Mouse (Mus musculus) midbrain, postnatal 0 days (tissue): ENCODE results near the gene Gucy1b2. TPM values are rescaled to one million over a fixed set of nuclear protein-coding genes. Genes with fewer than 3 reads are reported as not detected.

Experiments
- ATAC-seq: fragments of 200-750 bp; cut with Nextera tagmentation; 2 replicates; pipeline ENCODE4 v1.8.0; 2017; ENCODE audit warnings: moderate number of reproducible peaks, mild to moderate bottlenecking, moderate TSS enrichment, moderate library complexity; ENCODE audit not compliant: low FRiP score
- DNase-seq: peaks from one replicate; pipeline ENCODE4 v3.0.0-alpha.2; 2015; ENCODE audit warnings: low spot score
- H3K27ac ChIP-seq: fragments of 300-500 bp; sonication (generic); 2 replicates; pipeline ENCODE4 v1.5.1; 2014; ENCODE audit warnings: low read depth, mild to moderate bottlenecking, low read length, mixed read lengths
- H3K27me3 ChIP-seq: fragments of 300-500 bp; sonication (generic); 2 replicates; pipeline ENCODE4 v1.6.1; 2014; ENCODE audit warnings: low read length, control low read depth, mixed read lengths; ENCODE audit not compliant: insufficient read depth
- H3K36me3 ChIP-seq: fragments of 300-500 bp; sonication (generic); 2 replicates; pipeline ENCODE4 v1.6.1; 2014; ENCODE audit warnings: low read length, control low read depth, mixed read lengths; ENCODE audit not compliant: insufficient read depth
- H3K4me1 ChIP-seq: fragments of 300-500 bp; sonication (generic); 2 replicates; pipeline ENCODE4 v1.6.1; 2014; ENCODE audit warnings: mild to moderate bottlenecking, control low read depth, antibody characterized with exemption, low read length, mixed read lengths; ENCODE audit not compliant: insufficient read depth
- H3K4me2 ChIP-seq: fragments of 300-500 bp; sonication (generic); 2 replicates; pipeline ENCODE4 v1.6.1; 2014; ENCODE audit warnings: low read depth, mild to moderate bottlenecking, low read length, mixed read lengths; ENCODE audit not compliant: poor library complexity, severe bottlenecking
- H3K4me3 ChIP-seq: fragments of 300-500 bp; sonication (generic); 2 replicates; pipeline ENCODE4 v1.5.1; 2014; ENCODE audit warnings: low read depth, mild to moderate bottlenecking, low read length, moderate library complexity
- H3K9ac ChIP-seq: fragments of 300-500 bp; sonication (generic); replicated peaks from 2 replicates; pipeline ENCODE4 v1.6.1; 2014; ENCODE audit warnings: mild to moderate bottlenecking, low read length, moderate library complexity, mixed read lengths; ENCODE audit not compliant: poor library complexity, severe bottlenecking
- H3K9me3 ChIP-seq: fragments of 300-500 bp; sonication (generic); 2 replicates; pipeline ENCODE4 v1.6.1; 2016; ENCODE audit warnings: low read length, control low read depth
- CTCF ChIP-seq: IDR thresholded peaks from 2 replicates; pipeline ENCODE4 v1.5.1; 2016; ENCODE audit warnings: antibody characterized with exemption, mild to moderate bottlenecking
- WGBS: fragments of 180-500 bp; shearing (Covaris S2); extraction: QIAGEN DNeasy Blood & Tissue Kit; methylation state at CpG from one replicate; pipeline ENCODE4 v1.1.7; 2014; 5-methylcytosine and 5-hydroxymethylcytosine counted together
- polyA plus RNA-seq: library from polyadenylated mRNA; unstranded; fragments of >200 nt; fragmentation: Nextera tagmentation; extraction: Ambion mirVana; gene quantifications from 2 replicates; pipeline ENCODE4 v1.2.1, GENCODE M21; 2015
- total RNA-seq: library from RNA; depleted of rRNA; stranded (reverse); fragments of >200 nt; gene quantifications from 2 replicates; pipeline ENCODE4 v1.2.3, GENCODE M21; 2014; rRNA removed

Gene Gucy1b2
- 1.2 and 3.9 TPM in 2 replicates for total RNA-seq
- polyA plus RNA-seq, result 0.49 and 0.56 TPM in 2 replicates

DNA sequence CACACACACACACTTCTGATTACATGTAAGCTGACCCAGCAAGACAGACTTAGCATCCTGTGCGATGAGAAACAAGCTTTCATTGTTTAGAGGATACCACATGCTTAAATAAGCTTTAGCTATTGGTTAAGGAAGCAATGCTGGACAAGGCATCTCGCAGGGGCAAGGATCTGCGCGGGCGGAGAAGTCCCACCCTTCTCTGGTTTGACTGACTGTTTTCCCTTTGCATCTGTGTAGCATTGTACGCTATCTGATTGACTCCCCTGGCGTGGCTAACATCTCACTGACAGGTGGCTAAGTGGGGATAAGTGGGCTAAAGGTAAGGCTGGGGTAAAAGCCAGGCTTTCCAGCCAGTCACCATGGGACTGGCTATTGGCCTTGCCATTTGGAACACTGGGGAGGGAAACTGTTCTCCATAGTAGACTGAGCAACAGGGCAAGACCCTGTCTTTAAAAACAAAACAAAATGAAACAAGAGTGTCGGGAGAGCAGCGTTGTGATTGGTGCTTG, at the start of gene Gucy1b2:
Gene Gucy1b2 (minus strand): TSS at position 51 of the 509 bp plus-strand sequence.
- H3K4me2 ChIP-seq, result peak within 1 kb of the TSS; percentile 26
- H3K27me3 ChIP-seq, result no peaks in the 10 kb centered on the region
- no peak for TF ChIP-seq CTCF
- H3K4me1 ChIP-seq, result no peaks in the 10 kb centered on the region
- WGBS, result 64% methylated on average over 9 of the region's 9 CpGs
- ATAC-seq (no peak), DNase-seq (no peak)
- H3K27ac ChIP-seq, result no peak within 1 kb of the TSS
- H3K36me3 ChIP-seq, result no peaks in the 10 kb centered on the region
- no peaks in the 10 kb centered on the region for H3K9me3 ChIP-seq
- no peak within 1 kb of the TSS for H3K9ac ChIP-seq
- no peak within 1 kb of the TSS for H3K4me3 ChIP-seq

DNA sequence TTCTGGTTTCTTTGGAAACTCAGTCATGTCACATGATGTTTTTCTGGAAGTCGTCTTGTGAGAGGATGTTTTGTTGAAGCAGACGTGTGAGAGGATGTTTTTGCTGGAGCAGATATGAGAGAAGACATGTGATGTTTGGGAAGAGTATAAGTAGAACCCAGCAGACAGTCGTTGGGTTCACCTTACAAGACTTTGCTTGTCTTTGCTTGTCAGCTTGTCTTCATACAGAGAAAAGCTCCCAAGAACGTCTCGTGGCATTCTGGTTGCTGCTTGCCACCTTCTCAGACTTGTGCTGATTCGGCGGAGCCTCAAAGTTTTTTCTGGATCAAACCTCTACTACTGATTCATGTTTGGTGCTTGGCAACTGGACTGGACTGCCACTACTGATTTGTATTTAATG, 41.3 kb upstream of the Gucy1b2 start:
- Histone ChIP-seq H3K9me3 (no peaks in the 10 kb centered on the region), H3K4me3 (no peak overlapping the region), H3K36me3 (no peaks in the 10 kb centered on the region), H3K27me3 (no peaks in the 10 kb centered on the region), H3K4me2 (no peak overlapping the region), H3K27ac (no peak overlapping the region), H3K9ac (no peak overlapping the region), H3K4me1 (no peaks in the 10 kb centered on the region)
- DNase-seq (no peak), ATAC-seq (no peak)
- WGBS, result 84% methylated on average over 7 of the region's 7 CpGs
- TF ChIP-seq CTCF, result no peak

- Histone ChIP-seq H3K9ac (no peak overlapping the region), H3K36me3 (no peaks in the 10 kb centered on the region), H3K4me3 (no peak overlapping the region), H3K9me3 (no peaks in the 10 kb centered on the region), H3K27me3 (no peaks in the 10 kb centered on the region), H3K4me2 (no peak overlapping the region), H3K4me1 (no peaks in the 10 kb centered on the region), H3K27ac (no peak overlapping the region)
- WGBS, result 68% methylated on average over 1 of the region's 1 CpGs
- no peak for DNase-seq
- no peak for TF ChIP-seq CTCF
- no peak for ATAC-seq
Observed at GRCm38 (mm10) chr14:62496501-62496900, 40.4 kb upstream of the Gucy1b2 start.

DNA sequence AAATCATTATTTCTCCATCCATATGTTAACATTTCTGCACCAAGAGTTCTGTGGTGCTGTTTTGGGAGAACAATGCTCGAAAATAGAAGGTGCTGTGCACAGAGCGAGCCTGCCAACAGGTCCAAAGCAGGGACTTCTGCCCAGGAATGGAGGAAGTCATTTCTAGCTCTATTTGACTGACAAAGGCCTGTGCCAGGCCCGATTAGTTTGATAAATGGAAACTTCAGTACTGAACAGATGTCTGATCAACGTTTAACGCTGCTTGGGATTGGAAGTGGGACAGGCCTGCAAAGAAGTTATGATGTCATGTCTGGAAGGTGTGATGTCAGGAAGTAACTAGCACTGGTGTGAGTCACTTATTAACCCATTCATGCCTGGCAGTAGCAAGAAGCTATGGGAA, 37.4 kb upstream of the Gucy1b2 start:
- DNase-seq (no peak), ATAC-seq (no peak)
- H3K36me3 ChIP-seq, result no peaks in the 10 kb centered on the region
- H3K4me3 ChIP-seq, result no peak overlapping the region
- no peak overlapping the region for H3K9ac ChIP-seq
- WGBS, result 75% methylated on average over 5 of the region's 5 CpGs
- H3K4me1 ChIP-seq, result no peaks in the 10 kb centered on the region
- H3K27me3 ChIP-seq, result no peaks in the 10 kb centered on the region
- no peak overlapping the region for H3K27ac ChIP-seq
- H3K9me3 ChIP-seq, result no peaks in the 10 kb centered on the region
- H3K4me2 ChIP-seq, result no peak overlapping the region
- no peak for TF ChIP-seq CTCF

DNA sequence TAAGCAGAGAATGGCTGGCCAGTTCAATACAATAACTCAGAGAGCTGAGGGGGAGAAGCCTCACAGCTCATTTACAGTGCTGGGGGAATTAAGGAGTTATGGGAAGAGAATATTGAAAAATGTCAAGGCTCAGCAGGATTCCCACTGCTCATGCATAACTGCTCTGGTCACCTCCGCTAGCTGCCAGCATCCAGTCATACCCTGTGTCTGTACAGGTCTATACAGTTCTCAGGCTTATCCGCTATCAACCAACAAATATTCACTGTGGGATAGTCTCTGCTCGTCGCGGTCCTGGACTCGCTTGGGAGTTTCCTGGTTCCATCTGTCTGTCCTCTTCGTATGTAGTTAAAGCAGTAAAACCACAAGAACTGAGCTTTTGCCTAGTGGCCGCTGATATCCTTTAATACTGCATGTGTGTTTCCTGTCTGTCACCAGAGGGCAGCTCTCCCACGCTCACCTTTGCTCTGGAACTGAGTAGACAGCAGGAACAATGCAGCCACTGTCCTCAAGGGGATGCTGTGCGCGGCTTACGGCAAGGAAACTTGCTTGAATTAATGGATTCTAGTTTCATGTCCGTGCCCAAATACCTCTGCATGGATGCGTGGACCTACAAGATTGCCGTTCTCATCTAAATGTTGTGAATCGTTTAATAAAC, 36.2 kb upstream of the Gucy1b2 start:
- peak; percentile 100 for TF ChIP-seq CTCF
- Histone ChIP-seq H3K36me3 (no peaks in the 10 kb centered on the region), H3K9me3 (no peaks in the 10 kb centered on the region), H3K4me2 (0 out of 2 replicates have a peak overlapping the region, but pooled peaks have one; percentile 22), H3K4me3 (no peak overlapping the region), H3K9ac (no peak overlapping the region), H3K27me3 (no peaks in the 10 kb centered on the region), H3K4me1 (no peaks in the 10 kb centered on the region), H3K27ac (no peak overlapping the region)
- 31% methylated on average over 16 of the region's 16 CpGs for WGBS
- ATAC-seq, result peak; percentile 87
- peak; percentile 94 for DNase-seq

DNA sequence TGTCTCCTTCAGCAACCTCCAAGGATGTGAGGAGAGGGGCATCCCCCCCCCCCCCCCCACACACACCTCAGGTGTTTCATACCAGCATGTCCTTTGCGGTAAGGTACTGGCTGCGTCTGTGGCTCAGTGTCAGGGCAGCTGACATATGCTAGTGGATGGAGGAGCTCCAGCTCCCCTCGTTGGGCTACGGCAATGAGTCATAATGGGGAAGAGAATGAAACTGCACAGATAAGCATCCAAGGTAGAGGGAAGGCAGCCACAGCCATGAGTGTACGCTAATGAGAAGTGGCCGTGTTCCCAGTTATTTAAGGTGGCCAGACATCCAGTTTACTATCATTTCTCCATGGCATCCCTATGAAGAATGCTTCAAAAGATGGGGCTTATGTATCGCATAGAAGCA, 32.2 kb upstream of the Gucy1b2 start:
- TF ChIP-seq CTCF, result no peak
- Histone ChIP-seq H3K4me1 (no peaks in the 10 kb centered on the region), H3K4me2 (no peak overlapping the region), H3K27me3 (no peaks in the 10 kb centered on the region), H3K9ac (no peak overlapping the region), H3K4me3 (no peak overlapping the region), H3K36me3 (no peaks in the 10 kb centered on the region), H3K9me3 (no peaks in the 10 kb centered on the region), H3K27ac (no peak overlapping the region)
- DNase-seq (no peak), ATAC-seq (no peak)
- 93% methylated on average over 7 of the region's 7 CpGs for WGBS
